Comparison of ENCODE assay signal across 24 mouse cellular contexts in the genomic region with DNA sequence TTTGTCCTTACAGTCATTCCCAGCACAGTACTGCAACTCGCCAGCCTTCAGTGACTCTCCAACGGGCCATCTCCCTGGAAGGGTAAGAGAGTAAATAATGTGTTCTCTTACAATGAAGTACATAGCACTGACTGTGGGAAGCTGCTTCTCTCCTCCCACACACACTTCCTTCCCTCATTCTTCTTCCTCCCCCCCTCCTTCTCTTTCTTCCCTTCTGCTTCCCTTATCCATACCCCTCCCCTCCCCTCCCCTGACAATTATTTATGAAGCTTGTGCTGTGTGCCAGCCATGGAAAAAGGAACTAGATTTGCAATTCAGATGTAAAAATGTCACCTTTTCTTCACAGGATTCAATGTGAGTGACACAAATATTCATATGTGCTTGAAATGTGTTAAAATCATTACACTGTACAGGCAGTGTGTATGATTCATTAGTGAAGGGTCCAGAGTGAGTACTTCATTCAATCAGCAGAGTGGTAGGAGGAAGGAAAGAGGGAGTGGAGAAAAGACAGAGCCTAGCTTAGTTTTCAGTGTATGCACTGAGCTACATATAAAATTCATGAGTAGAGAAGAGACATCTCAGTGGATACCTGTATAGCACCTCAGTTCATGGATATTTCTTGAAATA.
DNase-seq lines count a peak whose midpoint lies in the region; ATAC-seq and TF ChIP-seq lines count a peak whose summit lies in the region.
"Had no signal": no experiment of that assay in that cellular context is flagged by ENCODE, and none has a peak within 500 bp of the region (broad histone marks: within the 10 kb centered on the region; RNA-seq: fewer than 3 reads in every experiment).

No protein-coding gene starts in this region.

- no peak for DNase-seq in frontal cortex, postnatal 14 days (ENCODE audit: low spot score in 2 of 2)
- DNase-seq in neural tube, embryonic 11.5 days (ENCODE audit: low spot score) = no peak
- no peak for DNase-seq in neural tube, embryonic 10.5 days (ENCODE audit: extremely low spot score, low spot score)
- DNase-seq in forebrain, postnatal 0 days = peak; percentile 46
- no peak for DNase-seq in adrenal gland, adult 2 months
- DNase-seq in embryo, embryonic 10 days (ENCODE audit: low spot score) = no peak
- DNase-seq: adrenal gland, postnatal 14 days; cerebellum, adult 11-12 months; cerebellum, postnatal 14 days; gastrocnemius, postnatal 10 days; heart, postnatal 14 days; kidney, adult 8-10 months; kidney, postnatal 14 days; liver; liver, postnatal 0 days; lung, postnatal 14 days; thymus, postnatal 25 days had no signal

- H3K36me3 ChIP-seq in neural tube, embryonic 11.5 days (ENCODE audit: control insufficient read depth, insufficient read depth, low read length) = no peaks in the 10 kb centered on the region
- no peaks in the 10 kb centered on the region for H3K36me3 ChIP-seq in forebrain, postnatal 0 days (ENCODE audit: insufficient read depth)
- H3K36me3 ChIP-seq: heart, embryonic 12.5 days had no signal

- H3K27ac ChIP-seq in neural tube, embryonic 11.5 days (ENCODE audit: low read depth, low read length) = no peak overlapping the region
- peak overlapping the region; percentile 60 for H3K27ac ChIP-seq in forebrain, postnatal 0 days (ENCODE audit: low read depth, low read length)

- no peaks in the 10 kb centered on the region for H3K9me3 ChIP-seq in neural tube, embryonic 11.5 days (ENCODE audit: control insufficient read depth, low read length)
- no peaks in the 10 kb centered on the region for H3K9me3 ChIP-seq in forebrain, postnatal 0 days (ENCODE audit: low read length)
- H3K9me3 ChIP-seq: heart, embryonic 12.5 days; megakaryocyte, embryonic 14.5 days had no signal

- no peaks in the 10 kb centered on the region for H3K4me1 ChIP-seq in neural tube, embryonic 11.5 days (ENCODE audit: control insufficient read depth, insufficient read depth, low read length)
- 0 out of 2 replicates have a peak, but pooled peaks cover 4% of the 10 kb centered on the region for H3K4me1 ChIP-seq in forebrain, postnatal 0 days (ENCODE audit: insufficient read depth)
- H3K4me1 ChIP-seq: heart, embryonic 12.5 days; megakaryocyte, embryonic 14.5 days had no signal

- ATAC-seq in frontal cortex, adult (ENCODE audit: low TSS enrichment) = peak; percentile 41; the same call in 1 of the 2 replicates
- peak; percentile 27; the same call in 1 of the 2 replicates for ATAC-seq in neural tube, embryonic 11.5 days (ENCODE audit: insufficient read depth, low FRiP score, low TSS enrichment)
- ATAC-seq in forebrain, postnatal 0 days = peak; percentile 91
- ATAC-seq: activated CD4-positive, CD25-positive, alpha-beta regulatory T cell, adult 4 months; CD4-positive, CD25-positive, alpha-beta regulatory T cell, adult 4 months; inflammation-experienced regulatory T-cells, adult 6 months; liver, postnatal 0 days; Patski had no signal

- no peak for TF ChIP-seq CTCF in forebrain, postnatal 0 days (IDR thresholded peaks at IDR 0.05; ENCODE audit: low read depth)

- no peak overlapping the region for H3K4me2 ChIP-seq in neural tube, embryonic 11.5 days (ENCODE audit: low read depth)
- H3K4me2 ChIP-seq in forebrain, postnatal 0 days (ENCODE audit: low read depth) = no peak overlapping the region
- H3K4me2 ChIP-seq: heart, embryonic 12.5 days had no signal

- H3K4me3 ChIP-seq in neural tube, embryonic 11.5 days (ENCODE audit: low read depth, low read length) = no peak overlapping the region
- H3K4me3 ChIP-seq in forebrain, postnatal 0 days (ENCODE audit: low read depth, low read length) = no peak overlapping the region
- H3K4me3 ChIP-seq: heart, embryonic 12.5 days; megakaryocyte, embryonic 14.5 days had no signal

- 68% methylated on average over 2 of the region's 2 CpGs for WGBS in neural tube, embryonic 11.5 days
- 40% methylated on average over 2 of the region's 2 CpGs for WGBS in forebrain, postnatal 0 days

- no peak overlapping the region for H3K9ac ChIP-seq in neural tube, embryonic 11.5 days (ENCODE audit: low read length)
- no peak overlapping the region for H3K9ac ChIP-seq in forebrain, postnatal 0 days
- H3K9ac ChIP-seq: heart, embryonic 12.5 days; liver, postnatal 0 days had no signal

- H3K27me3 ChIP-seq in neural tube, embryonic 11.5 days (ENCODE audit: control insufficient read depth, insufficient read depth, low read length) = no peaks in the 10 kb centered on the region
- no peaks in the 10 kb centered on the region for H3K27me3 ChIP-seq in forebrain, postnatal 0 days (ENCODE audit: insufficient read depth, low read length)
- H3K27me3 ChIP-seq: heart, embryonic 12.5 days; megakaryocyte, embryonic 14.5 days had no signal

Comparison
In these comparisons a context has a peak if more than half of its experiments do, and no peak if none do; other contexts are left out.
1. ATAC-seq: peak in every context shown above with its lines; median percentile 91 in forebrain, postnatal 0 days; 41 in frontal cortex, adult; 27 in neural tube, embryonic 11.5 days.